Mouse (Mus musculus) stomach, embryonic 14.5 days (tissue): ENCODE results near the gene Snx29. TPM values are rescaled to one million over a fixed set of nuclear protein-coding genes. Genes with fewer than 3 reads are reported as not detected.

Source experiments
- ATAC-seq: fragments of 200-750 bp; cut with Nextera tagmentation; 2 replicates; pipeline ENCODE4 v1.8.0; 2017; ENCODE audit warnings: low read depth, moderate TSS enrichment; ENCODE audit not compliant: insufficient number of reproducible peaks, insufficient read depth, low FRiP score
- H3K27ac ChIP-seq: fragments of 300-500 bp; sonication (generic); 2 replicates; pipeline ENCODE4 v1.5.1; 2014; ENCODE audit warnings: mild to moderate bottlenecking, low read length, moderate library complexity, mixed read lengths
- H3K27me3 ChIP-seq: fragments of 300-500 bp; sonication (generic); 2 replicates; pipeline ENCODE4 v1.6.1; 2014; ENCODE audit warnings: low read length, control low read depth, mixed read lengths; ENCODE audit not compliant: control insufficient read depth, insufficient read depth
- H3K36me3 ChIP-seq: fragments of 300-500 bp; sonication (generic); 2 replicates; pipeline ENCODE4 v1.6.1; 2014; ENCODE audit warnings: mild to moderate bottlenecking, control low read depth, low read length, moderate library complexity, mixed read lengths; ENCODE audit not compliant: control insufficient read depth, insufficient read depth
- H3K4me1 ChIP-seq: fragments of 300-500 bp; sonication (generic); 2 replicates; pipeline ENCODE4 v1.6.1; 2014; ENCODE audit warnings: low read length, control low read depth, mixed read lengths; ENCODE audit not compliant: control insufficient read depth, insufficient read depth
- H3K4me2 ChIP-seq: fragments of 300-500 bp; sonication (generic); replicated peaks from 2 replicates; pipeline ENCODE4 v1.6.1; 2014; ENCODE audit warnings: low read depth, low read length, control low read depth
- H3K4me3 ChIP-seq: fragments of 300-500 bp; sonication (generic); 2 replicates; pipeline ENCODE4 v1.5.1; 2014; ENCODE audit warnings: low read depth, low read length, control low read depth
- H3K9ac ChIP-seq: fragments of 300-500 bp; sonication (generic); replicated peaks from 2 replicates; pipeline ENCODE4 v1.6.1; 2014; ENCODE audit warnings: low read depth, mild to moderate bottlenecking, control low read depth, low read length, moderate library complexity, mixed read lengths
- H3K9me3 ChIP-seq: fragments of 300-500 bp; sonication (generic); 2 replicates; pipeline ENCODE4 v1.6.1; 2016; ENCODE audit warnings: low read depth, low read length, control low read depth; ENCODE audit not compliant: control insufficient read depth
- WGBS: fragments of 180-500 bp; shearing (Covaris S2); extraction: QIAGEN DNeasy Blood & Tissue Kit; methylation state at CpG from one replicate; pipeline ENCODE4 v1.1.7; 2014; 5-methylcytosine and 5-hydroxymethylcytosine counted together
- polyA plus RNA-seq: library from polyadenylated mRNA; unstranded; fragments of >200 nt; fragmentation: Nextera tagmentation; extraction: Ambion mirVana; gene quantifications from 2 replicates; pipeline ENCODE4 v1.2.1, GENCODE M21; 2014

The Snx29 gene
- polyA plus RNA-seq, 1 experiment from 2014 or later = 13.6 TPM

GRCm38 (mm10) chr16:11652686-11653366, 330.1 kb downstream of the Snx29 start:
- no peaks in the 10 kb centered on the region for H3K4me1 ChIP-seq
- H3K9me3 ChIP-seq = no peaks in the 10 kb centered on the region
- 83% methylated on average over 2 of the region's 2 CpGs for WGBS
- no peak overlapping the region for H3K4me2 ChIP-seq
- H3K36me3 ChIP-seq = no peaks in the 10 kb centered on the region
- H3K9ac ChIP-seq = no peak overlapping the region
- no peak overlapping the region for H3K4me3 ChIP-seq
- no peaks in the 10 kb centered on the region for H3K27me3 ChIP-seq
- no peak for ATAC-seq
- no peak overlapping the region for H3K27ac ChIP-seq

DNA sequence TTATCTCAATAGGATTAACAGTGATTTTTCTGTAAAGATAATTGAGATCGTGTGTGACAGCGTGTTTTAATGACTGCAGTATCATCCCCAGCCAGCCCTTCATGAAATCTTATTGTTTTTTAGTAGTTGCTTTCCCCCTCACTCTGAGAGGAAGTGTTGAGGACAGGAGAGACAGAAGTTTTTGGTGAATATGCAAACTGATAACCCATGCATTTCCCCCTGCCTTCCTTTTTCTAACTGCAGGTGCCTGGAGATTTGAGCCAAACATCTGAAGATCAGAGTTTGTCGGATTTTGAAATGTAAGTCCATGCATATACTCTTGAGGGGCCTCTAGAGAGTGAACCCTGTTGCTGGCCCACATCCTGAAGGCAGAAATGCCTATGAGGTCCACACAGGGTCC, 333.2 kb downstream of the Snx29 start:
- Histone ChIP-seq H3K9me3 (no peaks in the 10 kb centered on the region), H3K9ac (no peak overlapping the region), H3K4me3 (no peak overlapping the region), H3K4me2 (no peak overlapping the region), H3K27me3 (no peaks in the 10 kb centered on the region), H3K27ac (no peak overlapping the region), H3K4me1 (no peaks in the 10 kb centered on the region), H3K36me3 (no peaks in the 10 kb centered on the region)
- ATAC-seq = no peak
- 88% methylated on average over 3 of the region's 3 CpGs for WGBS

- WGBS = 41% methylated on average over 1 of the region's 1 CpGs
- Histone ChIP-seq H3K4me1 (no peaks in the 10 kb centered on the region), H3K9ac (no peak overlapping the region), H3K27me3 (no peaks in the 10 kb centered on the region), H3K4me3 (no peak overlapping the region), H3K36me3 (no peaks in the 10 kb centered on the region), H3K9me3 (no peaks in the 10 kb centered on the region), H3K27ac (no peak overlapping the region), H3K4me2 (no peak overlapping the region)
- no peak for ATAC-seq
Measured at GRCm38 (mm10) chr16:11657111-11657510, 334.4 kb downstream of the Snx29 start.

GRCm38 (mm10) chr16:11659111-11659720, 336.5 kb downstream of the Snx29 start:
- no peak for ATAC-seq
- Histone ChIP-seq H3K4me1 (no peaks in the 10 kb centered on the region), H3K27me3 (no peaks in the 10 kb centered on the region), H3K36me3 (no peaks in the 10 kb centered on the region), H3K4me2 (no peak overlapping the region), H3K4me3 (no peak overlapping the region), H3K9me3 (no peaks in the 10 kb centered on the region), H3K9ac (no peak overlapping the region), H3K27ac (no peak overlapping the region)
- WGBS = 89% methylated on average over 6 of the region's 6 CpGs

GRCm38 (mm10) chr16:11664896-11665705, 342.4 kb downstream of the Snx29 start:
- Histone ChIP-seq H3K27ac (no peak overlapping the region), H3K9me3 (no peaks in the 10 kb centered on the region), H3K9ac (no peak overlapping the region), H3K4me2 (no peak overlapping the region), H3K4me1 (no peaks in the 10 kb centered on the region), H3K27me3 (no peaks in the 10 kb centered on the region), H3K4me3 (no peak overlapping the region), H3K36me3 (no peaks in the 10 kb centered on the region)
- ATAC-seq = no peak
- 86% methylated on average over 13 of the region's 13 CpGs for WGBS

- ATAC-seq = no peak
- Histone ChIP-seq H3K4me3 (no peak overlapping the region), H3K27ac (no peak overlapping the region), H3K36me3 (no peaks in the 10 kb centered on the region), H3K4me2 (no peak overlapping the region), H3K4me1 (no peaks in the 10 kb centered on the region), H3K27me3 (no peaks in the 10 kb centered on the region), H3K9ac (no peak overlapping the region), H3K9me3 (no peaks in the 10 kb centered on the region)
- 85% methylated on average over 6 of the region's 6 CpGs for WGBS
Measured at GRCm38 (mm10) chr16:11665869-11666268, 343.2 kb downstream of the Snx29 start.

DNA sequence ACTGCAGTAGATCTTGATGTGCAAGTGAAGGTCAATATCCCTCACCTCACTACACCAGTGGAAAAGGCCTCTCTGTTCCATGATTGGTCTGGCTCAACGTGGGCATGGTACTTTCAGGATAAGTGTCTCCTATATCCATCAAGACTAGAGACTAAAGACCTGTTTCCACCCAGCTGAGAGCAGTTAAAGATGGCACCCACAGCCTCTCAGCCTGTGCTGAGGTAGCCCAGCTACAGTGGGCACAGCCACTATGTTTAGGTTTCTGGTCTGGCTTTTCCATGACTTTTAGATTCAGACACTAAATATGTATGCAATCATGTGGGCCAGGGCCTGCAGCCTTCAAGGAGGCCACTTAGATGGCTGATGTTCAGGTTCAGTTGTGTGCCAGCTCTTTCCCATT, 345.7 kb downstream of the Snx29 start:
- Histone ChIP-seq H3K4me2 (no peak overlapping the region), H3K4me1 (no peaks in the 10 kb centered on the region), H3K9ac (no peak overlapping the region), H3K27ac (no peak overlapping the region), H3K4me3 (no peak overlapping the region), H3K36me3 (no peaks in the 10 kb centered on the region), H3K27me3 (no peaks in the 10 kb centered on the region), H3K9me3 (no peaks in the 10 kb centered on the region)
- no peak for ATAC-seq
- 76% methylated on average over 1 of the region's 1 CpGs for WGBS

GRCm38 (mm10) chr16:11668878-11669277, 346.2 kb downstream of the Snx29 start:
- Histone ChIP-seq H3K4me3 (no peak overlapping the region), H3K36me3 (no peaks in the 10 kb centered on the region), H3K27ac (no peak overlapping the region), H3K9ac (no peak overlapping the region), H3K4me2 (no peak overlapping the region), H3K27me3 (no peaks in the 10 kb centered on the region), H3K4me1 (no peaks in the 10 kb centered on the region), H3K9me3 (no peaks in the 10 kb centered on the region)
- no peak for ATAC-seq
- 65% methylated on average over 1 of the region's 1 CpGs for WGBS
